Mouse (Mus musculus) mouse embryonic stem cell (cell line): Measurements from ENCODE around the gene Wwox.

ENCODE experiments used
- in situ Hi-C, 2 experiments: fragments of 300-500 bp; cut with MboI; formaldehyde crosslinking; loops; 1 replicate in 1 of 2; 3 replicates in 1 of 2; pipeline ENCODE4 v1.14.3; 2019 to 2020; ENCODE audit warnings: low sequenced_read_pairs in 2 of 2, low pct_unique_long_range_greater_than_20kb in 1 of 2, mixed read lengths in 1 of 2; ENCODE audit not compliant: unreplicated experiment in 1 of 2

Gene Wwox

GRCm38 (mm10) chr8:114573014-114573746, 133.7 kb downstream of the Wwox start:
- in situ Hi-C loops: no loop called here

- in situ Hi-C loops: no loop called here
Measured at GRCm38 (mm10) chr8:114573747-114574093, 134.3 kb downstream of the Wwox start.

- in situ Hi-C loops: no loop called here
Measured at GRCm38 (mm10) chr8:114579292-114579691, 139.8 kb downstream of the Wwox start.

GRCm38 (mm10) chr8:114580684-114581083, 141.2 kb downstream of the Wwox start:
- in situ Hi-C loops: no loop called here

GRCm38 (mm10) chr8:114590336-114590867, 150.9 kb downstream of the Wwox start:
- in situ Hi-C loops: no loop called here

- in situ Hi-C loops: no loop called here
Measured at GRCm38 (mm10) chr8:114591296-114592280, 152.1 kb downstream of the Wwox start.

- in situ Hi-C loops: no loop called here
Measured at GRCm38 (mm10) chr8:114593424-114594157, 154.1 kb downstream of the Wwox start.

- in situ Hi-C loops: no loop called here
Measured at GRCm38 (mm10) chr8:114594811-114595210, 155.4 kb downstream of the Wwox start.

- in situ Hi-C loops: no loop called here
Measured at GRCm38 (mm10) chr8:114599555-114599954, 160.1 kb downstream of the Wwox start.

- in situ Hi-C loops: no loop called here
Measured at GRCm38 (mm10) chr8:114600196-114600595, 160.7 kb downstream of the Wwox start.

GRCm38 (mm10) chr8:114603046-114603445, 163.6 kb downstream of the Wwox start:
- in situ Hi-C loops: no loop called here

- in situ Hi-C loops: no loop called here
Measured at GRCm38 (mm10) chr8:114603561-114603960, 164.1 kb downstream of the Wwox start.

- in situ Hi-C loops: no loop called here
Measured at GRCm38 (mm10) chr8:114604315-114604714, 164.9 kb downstream of the Wwox start.

- in situ Hi-C loops: no loop called here
Measured at GRCm38 (mm10) chr8:114605651-114606050, 166.2 kb downstream of the Wwox start.

GRCm38 (mm10) chr8:114609330-114609729, 169.9 kb downstream of the Wwox start:
- in situ Hi-C loops: no loop called here

- in situ Hi-C loops: no loop called here
Measured at GRCm38 (mm10) chr8:114611075-114611474, 171.6 kb downstream of the Wwox start.

- in situ Hi-C loops: no loop called here
Measured at GRCm38 (mm10) chr8:114612091-114612490, 172.6 kb downstream of the Wwox start.

- in situ Hi-C loops: no loop called here
Measured at GRCm38 (mm10) chr8:114615413-114615812, 176.0 kb downstream of the Wwox start.

GRCm38 (mm10) chr8:114615908-114616307, 176.5 kb downstream of the Wwox start:
- in situ Hi-C loops: no loop called here
